Mouse (Mus musculus): ENCODE measurements at regions not wholly inside any gene's neighbourhood (a gene's known extent, or its start where the extent isn't known, plus 50 kb on each side); places are given as distances from the start of the nearest gene placed in this dataset.

DNA sequence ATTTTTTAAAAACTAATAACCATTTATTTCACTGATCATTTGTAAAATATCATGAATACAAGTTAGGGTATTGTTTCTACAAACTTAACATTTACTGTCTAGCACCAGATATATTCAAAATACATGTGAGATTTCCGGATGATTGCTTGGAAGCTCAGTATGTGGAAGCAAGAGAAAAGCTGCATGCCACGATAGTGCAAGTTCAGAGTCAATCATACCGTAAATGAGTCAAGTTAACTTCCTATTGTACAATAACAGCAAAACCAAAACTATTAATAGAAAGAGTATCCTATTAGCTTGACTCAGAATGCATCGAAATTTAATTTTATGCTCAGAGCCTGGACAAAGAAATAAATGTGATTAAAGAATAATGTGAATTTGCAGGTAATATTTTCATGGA lies 1284.6 kb upstream of the Cited2 start:
- TF ChIP-seq CTCF (IDR thresholded peaks at IDR 0.05; ENCODE audit: borderline replicate concordance, insufficient read depth, low read length) (no peak), POLR2A (IDR thresholded peaks at IDR 0.05; ENCODE audit: low read depth, low read length) (no peak)
